Mouse (Mus musculus): ENCODE measurements around the gene Klhl22.

The Klhl22 gene

GRCm38 (mm10) chr16:17802456-17802838 lies 43.0 kb downstream of the Klhl22 start:
- DNase-seq (ENCODE audit: low spot score): no peak

DNA sequence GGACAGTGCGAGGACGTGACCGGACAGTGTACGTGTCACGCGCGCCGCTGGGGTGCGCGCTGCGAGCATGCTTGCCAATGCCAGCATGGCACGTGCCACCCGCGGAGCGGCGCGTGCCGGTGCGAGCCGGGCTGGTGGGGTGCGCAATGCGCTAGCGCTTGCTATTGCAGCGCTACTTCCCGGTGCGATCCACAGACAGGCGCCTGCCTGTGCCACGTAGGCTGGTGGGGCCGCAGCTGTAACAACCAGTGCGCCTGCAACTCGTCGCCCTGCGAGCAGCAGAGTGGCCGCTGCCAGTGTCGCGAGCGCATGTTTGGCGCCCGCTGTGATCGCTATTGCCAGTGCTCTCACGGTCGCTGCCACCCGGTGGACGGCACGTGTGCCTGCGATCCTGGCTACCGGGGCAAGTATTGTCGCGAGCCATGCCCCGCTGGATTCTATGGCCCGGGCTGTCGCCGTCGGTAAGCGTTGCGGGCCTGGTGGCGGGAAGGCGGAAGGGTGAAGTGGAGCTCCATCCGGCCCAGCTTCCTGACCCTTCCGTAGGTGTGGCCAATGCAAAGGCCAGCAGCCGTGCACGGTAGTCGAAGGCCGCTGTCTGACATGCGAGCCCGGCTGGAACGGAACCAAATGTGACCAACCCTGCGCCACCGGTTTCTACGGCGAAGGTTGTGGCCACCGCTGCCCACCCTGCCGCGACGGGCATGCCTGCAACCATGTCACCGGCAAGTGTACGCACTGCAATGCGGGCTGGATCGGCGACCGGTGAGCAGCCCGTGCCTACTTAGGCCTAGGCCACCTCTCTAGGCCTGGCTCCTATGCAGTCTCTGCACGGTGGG lies 43.6 kb downstream of the Klhl22 start:
- DNase-seq (ENCODE audit: low spot score): peak; percentile 27

GRCm38 (mm10) chr16:17803675-17804448 lies 44.4 kb downstream of the Klhl22 start:
- no peak for DNase-seq (ENCODE audit: low spot score)

GRCm38 (mm10) chr16:17804449-17804912 lies 45.1 kb downstream of the Klhl22 start:
- DNase-seq (ENCODE audit: low spot score): peak; percentile 77

DNA sequence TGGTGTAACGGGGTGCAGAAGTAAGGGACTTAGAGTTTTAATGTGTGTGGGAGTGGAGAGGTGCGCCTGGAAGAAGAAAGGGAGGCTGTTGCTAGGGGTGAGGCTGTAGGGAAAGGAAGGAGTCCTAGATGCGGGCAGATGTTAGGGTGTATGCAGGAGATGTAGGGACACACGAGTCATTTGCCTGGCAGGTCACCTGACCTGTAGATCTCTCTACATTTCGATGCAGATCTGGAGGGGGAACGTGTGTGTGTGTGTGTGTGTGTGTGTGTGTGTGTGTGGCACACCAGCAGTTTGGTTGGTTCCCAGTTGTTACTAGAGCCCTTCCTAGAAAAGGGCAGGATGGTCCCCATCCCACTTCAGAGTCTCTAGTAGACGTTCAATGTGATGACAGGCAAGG lies 45.6 kb downstream of the Klhl22 start:
- no peak for DNase-seq (ENCODE audit: low spot score)

- no peak for DNase-seq (ENCODE audit: low spot score)
Measured at GRCm38 (mm10) chr16:17806581-17807191, 47.3 kb downstream of the Klhl22 start.

DNA sequence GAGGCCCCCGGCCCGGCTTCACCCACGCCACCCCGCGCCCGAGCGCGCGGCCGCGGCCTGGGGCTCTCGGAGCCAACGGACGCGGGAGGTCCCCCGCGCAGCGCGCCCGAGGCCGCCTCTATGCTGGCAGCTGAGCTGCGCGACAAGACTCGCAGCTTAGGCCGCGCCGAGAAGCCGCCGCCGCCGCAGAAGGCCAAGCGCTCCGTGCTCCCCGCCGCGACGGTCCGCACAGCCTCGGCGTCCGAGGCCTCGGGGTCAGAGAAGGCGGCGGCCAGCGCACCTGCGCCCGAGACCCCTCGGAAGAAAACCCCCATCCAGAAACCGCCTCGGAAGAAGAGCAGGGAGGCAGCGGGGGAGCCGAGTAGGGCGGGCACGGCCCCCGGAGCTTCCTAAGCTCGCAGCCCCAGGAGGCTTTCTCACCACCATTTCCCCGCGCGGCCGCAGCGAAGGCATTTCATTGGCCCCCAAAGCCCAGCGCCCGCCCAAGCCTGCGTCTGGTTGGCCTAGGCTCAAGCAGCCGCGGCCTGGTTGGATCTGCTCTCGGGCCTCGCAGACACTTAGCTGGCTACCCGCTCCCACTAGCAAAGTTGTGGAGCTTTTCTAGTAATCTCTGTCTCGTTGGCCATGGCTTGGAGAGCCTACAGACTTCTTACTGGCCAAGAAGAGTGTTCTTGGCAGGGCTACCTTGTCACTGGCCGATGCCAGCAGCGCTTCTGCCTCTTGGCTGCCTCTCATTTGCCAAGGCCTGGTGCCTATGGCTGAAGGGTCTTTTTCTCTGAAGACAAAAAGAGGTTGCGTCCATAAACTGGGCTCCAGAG lies 48.0 kb downstream of the Klhl22 start:
- peak; percentile 90 for DNase-seq (ENCODE audit: low spot score)

DNA sequence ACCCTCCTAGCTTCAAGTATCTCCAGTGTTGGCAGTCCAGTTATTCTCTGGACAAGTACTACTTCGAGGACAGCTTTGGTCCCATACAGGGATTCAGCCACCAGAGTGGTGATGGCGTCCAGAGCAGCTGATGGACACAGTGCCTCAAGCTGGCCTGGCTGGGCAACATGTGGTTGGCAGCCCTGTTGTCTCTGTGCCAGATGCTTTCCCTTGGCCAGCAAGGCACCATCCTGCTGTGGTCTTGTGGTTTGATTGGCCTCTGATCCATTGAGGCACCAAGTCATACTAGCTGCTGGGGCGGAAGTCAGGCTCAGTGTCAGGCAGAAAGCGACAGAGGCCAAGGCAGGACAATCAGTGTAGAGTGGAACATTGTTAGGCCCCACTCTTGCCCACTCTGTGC lies 49.7 kb downstream of the Klhl22 start:
- no peak for DNase-seq (ENCODE audit: low spot score)

- DNase-seq (ENCODE audit: low spot score): peak; percentile 64
Measured at GRCm38 (mm10) chr16:17809711-17810110, 50.3 kb downstream of the Klhl22 start.

GRCm38 (mm10) chr16:17812120-17812519 lies 52.7 kb downstream of the Klhl22 start:
- DNase-seq (ENCODE audit: low spot score): peak; percentile 35

GRCm38 (mm10) chr16:17813173-17813572 lies 53.8 kb downstream of the Klhl22 start:
- peak; percentile 21 for DNase-seq (ENCODE audit: low spot score)

GRCm38 (mm10) chr16:17815411-17816402 lies 56.3 kb downstream of the Klhl22 start:
- DNase-seq (ENCODE audit: low spot score): peak; percentile 85

DNA sequence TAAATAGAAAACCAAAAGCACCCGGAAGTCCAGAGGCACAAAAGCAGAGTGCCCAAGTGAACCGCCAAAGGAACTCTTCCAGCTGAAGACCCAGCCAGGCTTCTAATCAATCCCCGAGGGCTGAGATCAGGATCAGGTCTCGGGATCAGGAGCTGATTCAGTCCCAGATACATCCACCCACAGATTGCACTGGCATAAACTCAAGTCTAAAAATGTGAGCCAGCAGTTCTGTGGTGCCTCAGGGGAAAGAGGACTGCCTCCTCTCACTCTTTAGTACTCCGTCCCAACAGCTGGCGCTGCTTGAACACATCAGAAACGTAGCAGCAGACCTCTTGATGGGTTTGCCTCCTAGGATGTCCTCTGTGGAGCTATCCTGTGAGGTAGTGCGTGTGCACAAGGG lies 57.1 kb downstream of the Klhl22 start:
- DNase-seq (ENCODE audit: low spot score): no peak

GRCm38 (mm10) chr16:17826500-17826899 lies 67.1 kb downstream of the Klhl22 start:
- DNase-seq (ENCODE audit: low spot score): no peak

- DNase-seq (ENCODE audit: low spot score): no peak
Measured at GRCm38 (mm10) chr16:17828229-17828628, 68.8 kb downstream of the Klhl22 start.

DNA sequence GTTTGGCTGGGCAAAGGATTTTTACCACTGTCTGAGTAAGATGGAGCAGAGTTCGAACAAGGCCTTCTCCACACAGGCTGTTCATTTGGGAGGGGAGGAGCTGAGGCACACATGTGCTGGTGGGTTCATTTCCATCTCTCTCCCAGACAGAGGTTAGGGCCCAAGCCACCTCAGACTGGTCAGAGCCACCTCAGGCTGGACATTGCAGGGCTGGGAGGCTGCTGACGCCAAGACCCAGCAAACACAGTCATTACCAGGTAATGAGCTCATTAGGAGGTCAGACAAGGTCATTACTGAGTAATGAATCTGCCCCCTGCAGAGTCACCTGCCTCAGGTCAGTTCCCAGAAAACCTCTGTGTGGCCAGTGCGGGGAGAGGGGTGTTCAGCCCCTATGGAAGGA lies 69.4 kb downstream of the Klhl22 start:
- DNase-seq (ENCODE audit: low spot score): no peak

- DNase-seq (ENCODE audit: low spot score): no peak
Measured at GRCm38 (mm10) chr16:17830385-17831178, 71.2 kb downstream of the Klhl22 start.

DNA sequence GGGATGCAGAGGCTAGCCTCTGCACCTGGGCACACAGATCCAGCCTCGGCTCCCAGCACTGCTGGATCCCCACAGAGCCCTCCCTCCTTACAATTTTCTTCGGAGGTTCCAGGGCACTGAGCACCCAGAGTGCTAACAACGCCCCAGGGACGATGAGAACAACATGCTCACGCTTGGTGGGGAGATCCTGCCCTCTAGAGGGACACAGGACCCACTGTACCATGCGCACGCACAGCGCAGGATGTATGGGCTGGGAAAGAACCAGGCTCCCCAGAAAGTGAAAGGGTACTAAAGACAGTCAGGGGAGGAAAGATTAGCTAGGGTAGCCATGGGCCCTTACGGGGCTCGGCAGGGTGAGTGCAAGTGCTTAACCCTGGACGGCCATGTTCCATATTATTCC lies 72.4 kb downstream of the Klhl22 start:
- no peak for DNase-seq (ENCODE audit: low spot score)

DNA sequence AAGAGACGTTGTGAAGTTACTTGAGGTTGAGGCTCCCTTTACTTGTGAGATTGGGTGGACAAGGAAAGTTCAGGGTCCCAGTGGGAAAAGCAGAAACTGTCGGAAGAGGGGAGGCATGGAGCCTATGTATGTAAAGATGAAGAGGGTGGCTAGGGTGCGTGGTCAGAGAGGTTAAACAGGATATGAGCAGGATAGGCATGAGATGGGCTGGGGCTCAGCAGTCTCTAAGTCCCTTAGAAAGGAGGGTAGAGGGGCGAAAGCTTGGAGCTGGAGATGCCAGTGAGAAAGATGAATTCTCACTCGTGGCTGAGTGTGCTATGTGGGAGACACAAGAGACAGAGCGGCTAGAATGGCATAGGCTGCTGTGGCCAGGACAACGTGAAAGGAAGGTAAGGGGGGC lies 73.4 kb downstream of the Klhl22 start, which contains the start of gene B830017H08Rik:
B830017H08Rik (plus strand) TSS at position 301 of the 400 bp plus-strand sequence.
- DNase-seq (ENCODE audit: low spot score): no peak

GRCm38 (mm10) chr16:17833321-17833680 lies 73.9 kb downstream of the Klhl22 start:
- DNase-seq (ENCODE audit: low spot score): peak; percentile 14
